Mouse (Mus musculus) testis, postnatal 10 days (tissue): ENCODE results near the gene Gm47996.
"Not testable (repeated sequence)": the region's sequence is repeated elsewhere in the genome, so short reads cannot be mapped to it uniquely, and the experiment has no call there.

Source experiments
- DNase-seq: peaks from one replicate; pipeline ENCODE4 v3.0.0; 2021; ENCODE audit warnings: low spot score

The Gm47996 gene

GRCm38 (mm10) chr1:151208493-151208892 lies 1.4 kb upstream of the Gm47996 start:
- not testable (repeated sequence) for DNase-seq

GRCm38 (mm10) chr1:151208944-151209343 lies 987 bp upstream of the Gm47996 start:
- not testable (repeated sequence) for DNase-seq

- not testable (repeated sequence) for DNase-seq
These were observed 1.7 kb downstream of the Gm47996 start for GRCm38 (mm10) chr1:151211666-151212065.

- no peak for DNase-seq
These were observed 4.9 kb downstream of the Gm47996 start for GRCm38 (mm10) chr1:151214862-151215261.

- DNase-seq, result no peak
These were observed 6.1 kb downstream of the Gm47996 start for GRCm38 (mm10) chr1:151215985-151216384.

GRCm38 (mm10) chr1:151216417-151216816 lies 6.5 kb downstream of the Gm47996 start:
- no peak for DNase-seq

GRCm38 (mm10) chr1:151219045-151219444 lies 9.1 kb downstream of the Gm47996 start:
- no peak for DNase-seq

- no peak for DNase-seq
These were observed 10.2 kb downstream of the Gm47996 start for GRCm38 (mm10) chr1:151220098-151220497.

GRCm38 (mm10) chr1:151222561-151223267 lies 12.8 kb downstream of the Gm47996 start:
- no peak for DNase-seq

GRCm38 (mm10) chr1:151223377-151223776 lies 13.4 kb downstream of the Gm47996 start:
- DNase-seq, result no peak

GRCm38 (mm10) chr1:151224536-151224935 lies 14.6 kb downstream of the Gm47996 start:
- no peak for DNase-seq

GRCm38 (mm10) chr1:151227506-151227905 lies 17.6 kb downstream of the Gm47996 start:
- DNase-seq, result no peak

GRCm38 (mm10) chr1:151228320-151228989 lies 18.5 kb downstream of the Gm47996 start:
- no peak for DNase-seq

- DNase-seq, result no peak
These were observed 22.4 kb downstream of the Gm47996 start for GRCm38 (mm10) chr1:151232346-151232745.

GRCm38 (mm10) chr1:151233756-151234155 lies 23.8 kb downstream of the Gm47996 start:
- DNase-seq, result no peak

GRCm38 (mm10) chr1:151235574-151235973 lies 25.6 kb downstream of the Gm47996 start:
- no peak for DNase-seq

- no peak for DNase-seq
These were observed 26.4 kb downstream of the Gm47996 start for GRCm38 (mm10) chr1:151236141-151236930.

GRCm38 (mm10) chr1:151237780-151238179 lies 27.8 kb downstream of the Gm47996 start:
- DNase-seq, result no peak

GRCm38 (mm10) chr1:151243332-151243731 lies 33.4 kb downstream of the Gm47996 start:
- DNase-seq, result no peak

- no peak for DNase-seq
These were observed 34.1 kb downstream of the Gm47996 start for GRCm38 (mm10) chr1:151244013-151244412.

GRCm38 (mm10) chr1:151244761-151245160 lies 34.8 kb downstream of the Gm47996 start:
- no peak for DNase-seq

GRCm38 (mm10) chr1:151245165-151245564 lies 35.2 kb downstream of the Gm47996 start:
- no peak for DNase-seq

- no peak for DNase-seq
These were observed 35.9 kb downstream of the Gm47996 start for GRCm38 (mm10) chr1:151245846-151246245.
